Mouse (Mus musculus) common myeloid progenitor, adult 5-6 weeks (primary cell): ENCODE data around the gene Gfy. TPM values are rescaled to one million over a fixed set of nuclear protein-coding genes. Genes with fewer than 3 reads are reported as not detected.

Experiments
- ATAC-seq: replicated peaks from 2 replicates; pipeline ENCODE4 v1.8.0; 2016; ENCODE audit warnings: low read depth, mild to moderate bottlenecking, moderate TSS enrichment, inconsistent platforms; ENCODE audit not compliant: poor library complexity, severe bottlenecking
- total RNA-seq: library from RNA; stranded (forward); fragments of 200-1000, 187-1606 nt; gene quantifications from 2 replicates; pipeline ENCODE4 v1.2.3, GENCODE M21; 2017

Gfy gene
- total RNA-seq, 1 experiment from 2014 or later: not detected

DNA sequence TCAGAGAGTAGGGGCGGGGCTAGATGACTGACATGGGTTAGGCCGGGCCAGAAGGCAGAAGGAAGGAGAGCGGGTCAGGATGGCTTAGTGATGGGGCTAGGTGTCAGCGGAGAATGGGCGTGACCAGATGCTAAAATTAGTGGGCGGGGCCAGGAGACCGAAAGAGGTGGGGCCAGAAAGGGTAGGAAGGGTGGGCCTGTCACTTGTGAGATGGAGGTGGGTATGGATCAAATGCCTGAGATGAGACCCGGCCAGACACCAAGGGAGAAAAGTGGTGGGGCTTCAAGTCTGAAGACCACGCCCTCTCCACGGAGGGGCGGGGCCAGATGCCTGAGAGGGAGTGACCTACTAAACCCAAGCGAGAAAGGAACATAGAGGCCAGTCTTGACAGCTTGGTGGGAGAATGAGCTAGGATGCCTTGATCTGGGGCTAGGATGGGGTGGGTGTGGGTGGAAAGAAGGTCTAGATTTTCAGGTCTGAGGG is 44.8 kb downstream of the Gfy start:
- peak; percentile 33 for ATAC-seq

DNA sequence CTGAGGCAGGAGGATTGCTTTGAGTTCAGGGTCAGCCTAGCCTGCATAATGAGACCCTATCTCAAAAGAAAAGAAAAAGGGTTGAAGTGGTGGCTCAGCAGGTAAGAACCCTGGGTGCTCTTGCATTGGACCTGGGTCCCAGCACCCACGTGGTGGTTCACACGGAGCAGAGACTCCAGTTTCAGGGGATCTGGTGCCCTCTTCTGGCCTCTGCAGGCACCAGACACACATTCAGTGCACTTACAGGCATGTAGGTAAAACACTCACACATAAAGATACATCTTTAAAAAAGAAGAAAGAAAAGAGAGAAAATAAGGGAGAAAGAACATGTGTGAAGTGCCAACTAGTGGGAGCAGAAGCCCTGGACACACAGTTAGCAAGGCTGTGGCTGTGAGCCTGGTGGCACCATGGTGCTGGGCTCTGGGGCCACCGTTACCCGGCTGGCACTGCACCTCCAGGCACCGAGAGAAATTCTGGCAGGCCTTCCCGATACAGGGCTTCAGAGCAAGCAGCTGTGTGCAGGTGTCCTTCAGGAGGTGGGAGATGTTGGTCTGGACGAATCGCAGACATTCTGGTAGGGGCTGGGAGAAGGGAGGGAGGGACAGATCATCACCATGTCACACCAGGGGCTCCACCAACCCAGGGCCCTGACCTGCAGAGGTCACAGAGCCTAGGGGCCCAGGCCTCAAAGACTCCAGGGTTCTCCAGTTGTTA is 45.8 kb downstream of the Gfy start:
- no peak for ATAC-seq

DNA sequence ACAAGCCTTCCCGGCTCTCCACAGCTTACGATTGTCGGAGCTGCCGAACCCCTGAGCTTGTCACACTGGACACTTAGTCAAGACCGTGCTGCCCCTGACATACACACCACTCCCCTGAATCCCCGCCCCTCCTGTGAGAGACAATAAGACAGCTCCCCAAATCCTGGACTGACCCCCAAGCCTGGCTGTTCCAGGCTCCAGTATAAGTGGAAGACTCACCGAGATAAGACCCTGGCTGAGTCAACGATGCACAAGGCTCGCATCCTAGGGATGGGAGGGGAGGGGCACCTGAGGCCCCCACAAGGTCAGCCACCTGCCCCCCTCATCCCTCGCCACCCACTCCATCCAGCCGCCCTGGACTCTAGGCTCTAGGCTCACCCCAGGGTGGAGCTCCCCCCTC is 47.5 kb downstream of the Gfy start:
- ATAC-seq: no peak

DNA sequence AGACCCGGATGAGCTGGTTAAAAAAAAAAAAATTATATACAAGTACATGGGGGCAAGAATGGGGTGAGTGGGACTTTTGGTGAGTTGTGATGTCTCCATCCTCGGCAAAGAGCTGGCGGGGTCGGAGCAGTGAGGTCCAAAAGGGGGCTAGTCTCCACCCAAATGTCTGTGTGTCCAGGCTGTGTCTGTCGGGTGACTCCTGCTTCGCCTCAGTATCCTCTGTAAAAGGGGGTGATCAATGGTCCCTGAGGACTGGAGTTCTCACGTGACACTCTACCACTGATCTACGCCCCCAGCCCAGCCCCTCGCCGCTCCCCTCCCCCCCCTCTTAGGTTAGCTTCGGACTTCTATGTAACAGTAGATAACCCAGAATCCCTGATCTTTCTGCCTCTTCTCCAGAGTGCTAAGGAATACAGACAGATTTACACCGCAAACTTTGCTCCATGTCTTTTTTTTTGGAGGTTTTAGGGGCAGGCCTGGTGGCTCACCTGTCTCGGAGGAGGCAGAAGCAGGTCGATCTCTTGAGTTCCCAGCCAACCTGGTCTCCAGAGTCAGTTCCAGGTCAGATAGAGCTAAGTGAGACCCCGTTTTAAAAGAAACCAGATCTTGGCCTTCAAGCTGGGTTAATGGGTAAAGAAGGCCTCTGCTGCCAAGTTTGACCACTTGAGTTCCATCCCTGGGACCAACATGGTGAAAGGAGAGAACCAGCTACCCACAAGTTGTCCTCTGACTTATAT is 49.4 kb downstream of the Gfy start:
- no peak for ATAC-seq

DNA sequence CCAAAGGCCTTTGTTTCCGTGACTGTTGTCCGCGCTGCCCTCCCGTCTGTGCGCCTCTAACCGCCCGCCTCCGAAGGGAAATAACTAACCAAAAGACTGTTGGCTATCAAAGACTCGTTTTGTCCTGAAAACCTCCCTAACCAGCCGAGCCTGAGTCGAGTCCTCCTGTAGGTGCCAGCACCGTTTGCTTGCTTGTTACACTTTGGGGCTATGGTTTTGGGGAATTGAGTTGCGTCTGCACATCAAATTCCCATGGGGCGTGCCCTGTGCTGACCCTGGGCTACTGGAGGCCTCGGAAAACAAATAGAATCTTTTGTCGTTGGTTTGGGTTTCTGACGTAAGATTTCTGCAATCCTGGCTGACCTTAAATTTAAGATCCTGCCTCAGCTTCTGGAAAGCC is 50.1 kb downstream of the Gfy start:
- peak; percentile 1; the same call in 1 of the 2 replicates for ATAC-seq

DNA sequence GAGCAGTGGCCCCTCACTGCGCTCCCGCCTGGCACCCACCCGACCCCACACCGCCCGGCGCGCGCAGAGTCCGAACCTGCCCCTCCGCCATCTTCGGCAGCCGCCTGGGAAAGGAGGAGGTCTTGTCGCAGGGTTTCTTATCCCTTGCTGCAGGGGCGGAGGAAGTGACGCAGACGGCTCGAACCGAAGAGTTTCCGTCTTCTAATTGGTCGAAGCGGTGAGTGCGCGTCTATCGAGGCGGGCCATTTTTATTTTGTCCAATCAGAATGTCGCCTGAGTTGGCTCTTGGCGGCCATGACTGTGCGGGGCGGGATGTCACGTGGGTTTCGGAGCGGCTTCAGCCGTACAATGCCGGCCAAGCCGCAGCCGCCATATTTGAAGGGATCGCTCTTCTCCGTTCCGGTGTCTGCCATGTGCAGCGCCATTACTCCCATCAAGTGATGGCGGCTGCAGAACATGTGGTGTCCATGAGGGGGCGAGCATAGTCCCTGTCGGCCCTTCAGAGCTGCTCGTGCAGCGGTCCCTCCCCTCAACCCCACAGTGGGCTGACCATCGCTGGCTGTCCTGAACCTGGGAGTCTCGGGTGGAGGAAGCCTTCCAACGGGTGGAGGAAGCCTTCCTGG is 50.6 kb downstream of the Gfy start, which contains the start of gene Rpl13a:
TSS of gene Rpl13a (minus strand) at position 138 of the 623 bp plus-strand sequence.
- peak; percentile 69 for ATAC-seq

DNA sequence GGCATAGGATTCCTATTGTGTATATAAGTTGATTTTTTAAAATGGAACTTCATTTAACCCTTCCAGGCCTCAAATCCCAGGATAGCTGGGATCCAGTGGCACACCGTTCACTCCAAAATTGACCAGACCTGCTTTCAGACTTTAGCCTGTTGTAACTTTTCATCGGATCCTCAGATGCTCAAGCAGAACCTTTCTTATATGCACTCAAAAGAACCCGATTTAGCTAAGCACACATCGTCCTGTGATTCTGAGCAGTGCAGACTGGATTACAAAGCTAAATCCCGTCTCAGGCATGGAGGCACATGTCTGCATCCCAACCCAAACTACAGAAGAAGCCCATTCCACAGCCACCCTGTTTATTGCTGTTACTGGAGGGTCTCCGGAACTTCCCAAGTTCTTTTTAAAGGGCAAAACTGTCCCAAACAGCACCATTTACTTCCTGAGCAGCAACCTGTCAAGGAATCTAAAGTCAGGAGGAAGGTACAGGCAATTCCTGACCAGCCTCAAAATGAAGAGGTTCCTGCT is 51.6 kb downstream of the Gfy start:
- ATAC-seq: no peak

DNA sequence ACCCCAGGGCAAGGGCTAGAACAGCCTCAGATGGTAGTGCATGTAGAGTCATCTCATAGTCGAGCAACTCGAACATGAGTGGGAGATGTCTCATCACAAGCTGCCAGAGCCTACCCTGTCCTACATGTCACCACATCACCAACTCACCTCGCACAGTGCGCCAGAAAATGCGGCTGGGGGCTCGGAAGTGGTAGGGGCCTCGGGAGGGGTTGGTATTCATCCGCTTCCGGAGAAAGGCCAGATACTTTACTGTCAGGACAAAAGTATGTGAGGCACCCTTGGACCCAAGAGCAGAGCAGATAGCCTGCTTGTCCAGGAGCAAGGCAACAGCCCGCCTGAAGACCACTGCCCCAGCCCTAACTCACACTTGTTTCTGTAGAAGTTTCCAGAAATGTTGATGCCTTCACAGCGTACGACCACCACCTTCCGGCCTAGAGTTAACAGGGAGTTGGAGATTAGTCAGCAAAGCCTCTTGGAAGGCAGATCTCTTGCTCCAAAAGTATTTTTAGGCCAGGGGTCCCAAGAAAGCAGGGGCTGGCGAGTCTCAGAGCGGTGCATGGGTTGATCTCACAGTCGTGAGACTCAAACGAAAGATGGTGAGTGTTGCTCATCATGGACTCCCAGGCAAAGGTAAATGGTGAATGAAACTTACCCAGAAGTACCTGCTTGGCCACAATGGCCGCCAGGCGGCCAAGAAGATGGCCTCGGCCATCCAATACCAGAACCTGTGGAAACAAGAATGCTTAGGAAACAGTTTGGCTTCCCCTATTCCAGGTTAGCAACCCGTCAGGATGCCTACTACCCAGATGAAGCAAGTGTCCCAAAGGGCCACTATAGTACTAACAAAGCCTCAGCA is 52.3 kb downstream of the Gfy start:
- no peak for ATAC-seq

Other genes with a start within 250 kb of the Gfy start
- gene Tsks, start 236.4 kb downstream of the Gfy start, total RNA-seq: not detected in 2 replicates
- 0.23 and 1.2 TPM in 2 replicates for gene Cpt1c, start 204.7 kb downstream of the Gfy start, total RNA-seq
- gene Prmt1, start 193.0 kb downstream of the Gfy start, total RNA-seq: 143 and 170 TPM in 2 replicates
- 92.9 and 129 TPM in 2 replicates for gene Irf3, start 181.9 kb downstream of the Gfy start, total RNA-seq
- 29.5 and 33.8 TPM in 2 replicates for gene Bcl2l12, start 180.9 kb downstream of the Gfy start, total RNA-seq
- gene Scaf1, start 163.2 kb downstream of the Gfy start, total RNA-seq: 9.6 and 17.0 TPM in 2 replicates
- 1.1 TPM in 1 of 2 replicates, not detected in the other for gene Rras, start 161.6 kb downstream of the Gfy start, total RNA-seq
- 2.2 and 7.5 TPM in 2 replicates for gene Prr12, start 126.7 kb downstream of the Gfy start, total RNA-seq
- gene Nosip, start 117.1 kb downstream of the Gfy start, total RNA-seq: 66.0 and 71.2 TPM in 2 replicates
- gene Prrg2, start 116.9 kb downstream of the Gfy start, total RNA-seq: 3.4 and 3.8 TPM in 2 replicates
- 23.2 and 37.1 TPM in 2 replicates for gene Rcn3, start 87.3 kb downstream of the Gfy start, total RNA-seq
- gene Fcgrt, start 75.7 kb downstream of the Gfy start, total RNA-seq: 4.0 and 4.7 TPM in 2 replicates
- 1,473 and 1,910 TPM in 2 replicates for gene Rps11, start 55.1 kb downstream of the Gfy start, total RNA-seq
- 3,242 and 3,932 TPM in 2 replicates for gene Rpl13a, start 50.8 kb downstream of the Gfy start, total RNA-seq
- not detected in 2 replicates for gene Gm45713, start 43.3 kb downstream of the Gfy start, total RNA-seq
- gene Flt3l, start 43.1 kb downstream of the Gfy start, total RNA-seq: 5.8 and 13.0 TPM in 2 replicates
- gene Pih1d1, start 25.3 kb downstream of the Gfy start, total RNA-seq: 35.2 and 59.8 TPM in 2 replicates
- gene Aldh16a1, start 25.0 kb downstream of the Gfy start, total RNA-seq: 32.2 and 37.9 TPM in 2 replicates
- not detected in 2 replicates for gene Slc17a7, start 15.6 kb downstream of the Gfy start, total RNA-seq
- gene Pth2, start 1.4 kb upstream of the Gfy start, total RNA-seq: not detected in 2 replicates
- 0.18 and 2.0 TPM in 2 replicates for gene Ccdc155, start 25.3 kb upstream of the Gfy start, total RNA-seq
- gene Dkkl1, start 32.6 kb upstream of the Gfy start, total RNA-seq: 6.7 and 17.4 TPM in 2 replicates
- gene Tead2, start 36.2 kb upstream of the Gfy start, total RNA-seq: 0.55 and 0.87 TPM in 2 replicates
- gene Cd37, start 59.5 kb upstream of the Gfy start, total RNA-seq: 28.9 and 41.4 TPM in 2 replicates
- not detected in 2 replicates for gene Slc6a16, start 61.5 kb upstream of the Gfy start, total RNA-seq
- gene Slc6a21, start 97.9 kb upstream of the Gfy start, total RNA-seq: not detected in 2 replicates
- gene Trpm4, start 154.2 kb upstream of the Gfy start, total RNA-seq: 3.1 and 3.4 TPM in 2 replicates
- gene Hrc, start 155.7 kb upstream of the Gfy start, total RNA-seq: 0.41 TPM in 1 of 2 replicates, not detected in the other
- gene Ppfia3, start 187.4 kb upstream of the Gfy start, total RNA-seq: not detected in 2 replicates
- 1.9 TPM in 1 of 2 replicates, not detected in the other for gene Lin7b, start 191.0 kb upstream of the Gfy start, total RNA-seq
- gene Snrnp70, start 216.2 kb upstream of the Gfy start, total RNA-seq: 451 and 564 TPM in 2 replicates
- not detected in 2 replicates for gene Kcna7, start 226.1 kb upstream of the Gfy start, total RNA-seq
- gene Ntf5, start 234.1 kb upstream of the Gfy start, total RNA-seq: not detected in 2 replicates
- gene Lhb, start 241.3 kb upstream of the Gfy start, total RNA-seq: not detected in 2 replicates